Mouse (Mus musculus): ENCODE data around the gene Akr1c6. TPM values are rescaled to one million over a fixed set of nuclear protein-coding genes. Genes with fewer than 3 reads are reported as not detected.
"Not testable (repeated sequence)": the region's sequence is repeated elsewhere in the genome, so short reads cannot be mapped to it uniquely, and the experiment has no call there.

Gene Akr1c6
- polyA plus RNA-seq (2012; rRNA removed): not detected in 2 replicates

DNA sequence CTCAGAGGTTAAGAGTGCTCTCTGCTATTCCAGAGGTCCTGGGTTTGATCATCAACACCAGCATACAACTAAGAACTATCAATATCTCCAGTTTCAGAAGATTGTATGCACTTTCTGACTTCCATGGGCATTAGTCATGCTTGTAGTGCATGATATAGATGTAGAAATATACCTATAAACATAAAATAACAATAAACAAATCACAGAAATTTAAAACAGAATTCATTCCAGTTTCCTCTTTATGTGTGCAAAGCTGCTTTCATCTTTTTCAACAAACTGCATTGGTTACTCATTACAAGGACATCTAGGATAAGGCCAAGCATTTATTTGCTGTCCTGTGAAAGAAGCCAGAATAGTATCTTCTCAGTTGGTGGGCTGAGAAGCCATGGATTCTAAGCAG is at the start of gene Akr1c6:
Akr1c6 (plus strand) TSS at position 301 of the 400 bp plus-strand sequence.
- DNase-seq (ENCODE audit: low spot score): no peak

DNA sequence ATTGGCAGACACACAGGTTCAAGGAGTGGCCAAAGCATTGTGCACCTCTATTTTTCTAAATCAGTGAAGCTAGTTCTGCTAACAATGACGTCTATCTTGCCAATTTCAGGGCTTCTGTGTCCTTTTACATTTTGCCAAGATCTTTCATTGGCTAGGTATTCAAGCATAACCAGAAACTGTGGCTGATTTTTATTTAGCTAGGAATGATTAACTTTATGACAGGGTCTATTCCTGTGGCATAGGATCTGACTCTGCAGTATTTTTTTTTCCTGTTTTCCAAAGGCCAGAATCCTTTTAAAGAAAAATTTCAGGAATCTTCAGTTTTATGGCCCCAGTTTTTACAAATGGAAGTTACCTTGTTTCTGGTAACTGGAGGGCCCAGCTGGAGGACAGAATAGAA is 49.2 kb upstream of the Akr1c6 start:
- DNase-seq (ENCODE audit: low spot score): no peak

DNA sequence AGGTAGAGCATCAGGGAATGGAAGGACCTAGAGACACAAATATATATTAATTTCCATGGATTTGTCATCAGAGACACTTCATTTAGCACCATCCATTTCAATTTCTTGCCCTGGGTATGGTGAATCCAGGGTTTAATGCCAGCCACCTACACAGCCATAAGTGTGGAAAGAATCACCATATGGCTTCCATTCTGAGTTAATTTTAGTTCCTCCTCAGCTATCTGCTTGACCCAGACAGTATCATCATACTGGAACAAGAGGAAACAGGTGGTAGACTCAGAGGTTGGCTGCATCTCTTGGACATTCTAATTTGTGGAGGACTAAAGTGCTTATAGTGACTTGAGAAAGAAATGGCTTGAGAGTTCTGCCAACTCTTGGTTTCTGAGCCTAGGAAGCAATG is 48.6 kb upstream of the Akr1c6 start:
- DNase-seq (ENCODE audit: low spot score): no peak

DNA sequence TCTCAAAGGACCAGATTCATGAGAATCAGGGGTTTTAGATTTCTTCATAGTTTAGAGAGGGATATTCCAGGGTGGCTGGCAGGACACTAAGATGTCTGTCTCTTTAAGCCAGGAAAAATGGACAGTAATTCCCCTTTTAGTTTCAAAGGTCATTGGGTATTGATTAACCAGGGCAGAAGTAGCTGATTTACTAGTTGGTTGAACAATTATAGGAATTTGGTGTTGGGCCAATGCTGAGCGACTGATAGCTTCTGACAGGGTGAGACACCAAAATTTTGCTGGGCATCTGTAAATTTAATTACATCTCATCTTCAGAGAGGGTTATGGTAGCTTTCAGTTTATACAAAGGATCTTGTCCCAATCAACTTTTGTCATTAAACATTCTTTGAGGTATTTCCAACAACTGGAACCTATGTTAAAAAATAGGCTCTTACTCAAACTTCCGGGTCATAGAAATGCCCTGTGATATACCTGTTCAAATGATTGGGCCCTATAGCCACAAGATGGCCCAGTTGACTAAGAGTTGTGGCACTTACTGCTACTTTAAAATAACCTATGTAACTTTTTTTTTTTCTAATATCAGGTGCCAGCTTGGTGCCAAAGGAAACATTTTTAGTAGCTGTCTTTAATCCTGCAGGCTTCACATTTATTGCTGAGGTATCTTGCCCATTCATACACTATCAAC is 45.2 kb upstream of the Akr1c6 start:
- no peak for DNase-seq (ENCODE audit: low spot score)

DNA sequence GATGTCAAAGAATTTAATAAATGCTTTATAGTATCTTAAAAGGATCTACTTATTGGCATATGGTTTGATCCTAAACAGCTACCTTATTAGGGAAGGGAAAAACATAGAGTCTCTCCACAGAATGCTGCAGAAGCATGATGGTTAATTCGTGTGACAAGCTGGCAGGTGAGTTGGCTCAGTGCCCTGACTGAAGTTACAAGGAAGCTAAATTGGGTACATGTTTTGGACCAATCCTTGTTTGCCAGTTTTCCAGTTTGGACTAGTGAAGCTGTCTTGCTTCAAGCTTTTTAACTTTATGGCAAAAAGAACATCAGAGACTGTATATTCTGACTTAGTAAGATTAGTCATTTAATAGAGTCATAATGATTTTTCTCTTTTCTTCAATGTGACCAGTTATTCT is 33.7 kb upstream of the Akr1c6 start:
- not testable (repeated sequence) for DNase-seq (ENCODE audit: low spot score)

DNA sequence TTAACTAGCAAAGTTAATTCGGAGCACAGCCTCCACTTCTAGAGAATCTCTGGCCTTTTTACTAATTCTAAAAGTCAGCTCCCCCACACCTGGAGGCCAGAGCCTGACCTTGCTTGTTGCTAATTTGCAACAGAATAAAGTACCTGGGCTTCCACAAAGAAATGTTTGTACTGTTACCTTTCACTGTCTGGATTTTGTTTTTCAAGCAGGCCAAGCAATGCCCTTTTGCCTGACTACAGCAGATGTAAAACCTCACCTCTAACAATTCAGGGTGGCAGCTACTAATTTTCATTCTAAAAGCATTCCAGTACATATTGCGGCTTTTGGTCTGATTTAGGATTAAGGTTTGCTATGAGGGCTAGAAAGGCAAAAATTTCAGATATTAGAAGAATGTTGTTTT is 33.3 kb upstream of the Akr1c6 start:
- DNase-seq (ENCODE audit: low spot score): no peak

DNA sequence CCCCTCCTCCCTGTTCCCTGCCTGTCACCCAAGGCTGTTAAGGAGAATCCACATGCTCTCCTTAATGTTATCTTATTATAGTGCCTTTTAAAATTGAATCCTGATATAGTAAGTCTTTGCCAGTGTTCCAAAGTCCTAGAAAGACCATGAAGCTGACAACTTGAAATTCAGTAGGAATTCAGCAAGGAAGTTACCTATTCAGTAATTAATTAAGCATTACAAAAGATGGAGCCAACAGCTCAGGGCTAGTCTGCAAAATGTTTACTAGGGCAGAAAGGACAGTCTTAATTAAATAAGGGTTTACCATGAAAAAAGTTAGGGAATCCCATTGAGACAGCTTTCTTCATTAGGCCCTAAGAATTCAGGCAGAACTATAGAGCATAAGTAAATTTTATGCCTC is 31.9 kb upstream of the Akr1c6 start:
- DNase-seq (ENCODE audit: low spot score): no peak

DNA sequence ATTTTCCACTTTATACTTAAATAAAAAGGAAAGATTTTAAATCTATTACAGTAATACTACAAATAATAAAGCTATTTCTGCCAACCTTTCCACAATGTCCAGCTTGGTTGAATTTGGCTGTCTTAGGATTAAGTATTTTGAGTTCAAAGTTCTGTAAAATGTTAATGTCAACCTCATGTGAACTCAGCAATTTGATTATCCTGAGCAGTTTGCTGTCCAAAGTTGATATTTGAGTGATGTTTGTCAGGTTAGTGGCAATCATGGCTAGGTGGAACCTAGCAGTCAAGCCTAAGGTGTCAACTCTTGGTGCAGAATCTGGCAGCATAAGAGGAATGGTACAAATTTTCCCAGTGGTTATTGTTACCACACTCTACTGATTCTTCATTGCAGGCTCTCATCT is 29.4 kb upstream of the Akr1c6 start:
- DNase-seq (ENCODE audit: low spot score): no peak

DNA sequence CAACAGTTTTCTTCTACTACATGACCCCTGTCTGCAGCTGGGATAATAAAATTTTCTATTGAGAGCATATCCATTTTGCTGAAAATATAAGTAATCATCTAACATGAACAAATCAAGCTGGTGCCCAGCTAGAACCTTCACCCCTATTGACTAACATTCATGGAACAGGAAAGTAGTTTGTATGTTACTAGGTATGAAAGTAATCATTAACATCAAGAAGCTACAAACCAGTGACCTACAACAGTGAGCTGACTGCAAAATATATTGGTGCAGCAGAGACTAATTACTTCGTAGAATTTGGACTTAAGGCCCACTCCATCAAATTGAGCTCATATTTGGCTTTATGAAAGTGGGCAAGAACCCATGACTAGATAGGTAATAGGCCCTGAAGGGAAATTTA is 27.3 kb upstream of the Akr1c6 start:
- no peak for DNase-seq (ENCODE audit: low spot score)

DNA sequence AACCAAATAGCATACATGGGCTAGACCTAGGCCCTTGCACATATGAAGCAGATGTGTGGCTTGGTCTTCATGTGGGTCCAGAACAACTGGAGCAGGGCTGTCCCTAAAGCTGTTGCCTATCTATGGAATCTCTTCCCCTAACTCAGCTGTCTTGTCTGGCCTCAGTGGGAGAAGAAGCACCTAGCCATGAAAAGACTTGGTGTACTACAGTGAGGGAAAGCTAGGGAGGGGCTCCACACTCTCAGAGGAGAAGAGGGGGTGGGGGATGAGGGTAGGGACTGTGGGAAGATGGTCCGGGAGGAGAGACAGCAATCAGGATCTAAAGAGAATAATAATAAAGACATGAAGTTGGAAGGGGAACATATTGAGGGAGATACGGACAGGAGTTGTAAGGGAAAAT is 5.5 kb upstream of the Akr1c6 start:
- no peak for DNase-seq (ENCODE audit: low spot score)

DNA sequence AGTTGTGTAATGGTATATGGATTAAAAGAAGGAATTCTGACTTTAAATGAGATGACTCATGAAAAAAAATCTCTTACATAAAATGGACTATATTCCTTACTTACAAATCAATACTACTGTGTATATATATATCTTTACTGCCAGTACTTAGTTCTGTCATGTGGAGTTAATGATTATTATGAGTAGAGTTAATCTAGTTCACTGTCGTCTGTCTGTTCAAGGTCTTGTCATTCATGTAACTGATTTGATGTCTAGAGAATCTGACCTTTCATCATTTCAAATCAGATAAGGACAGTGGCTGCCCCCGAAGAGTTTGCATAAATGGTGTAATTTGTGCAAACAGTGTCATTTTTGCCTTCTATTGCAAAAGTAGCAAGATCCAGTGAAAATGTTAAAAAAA is 5.1 kb upstream of the Akr1c6 start:
- no peak for DNase-seq (ENCODE audit: low spot score)

DNA sequence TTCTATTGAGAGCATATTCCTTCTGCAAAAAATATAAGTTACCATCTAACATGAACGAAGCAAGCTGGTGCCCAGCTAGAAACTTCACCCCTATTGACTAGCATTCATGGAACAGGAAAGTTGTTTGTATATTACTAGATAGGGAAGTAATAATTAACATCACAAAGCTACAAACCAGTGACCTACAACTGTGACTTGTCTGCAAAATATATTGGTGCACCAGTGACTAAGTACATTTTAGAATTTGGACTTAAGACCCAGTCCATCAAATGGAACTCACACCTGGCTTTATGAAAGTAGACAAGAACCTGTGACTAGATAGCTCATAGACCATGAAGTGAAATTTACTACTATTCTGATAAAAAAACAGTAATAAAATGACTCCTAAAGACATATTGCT is 3.0 kb upstream of the Akr1c6 start:
- no peak for DNase-seq (ENCODE audit: low spot score)

DNA sequence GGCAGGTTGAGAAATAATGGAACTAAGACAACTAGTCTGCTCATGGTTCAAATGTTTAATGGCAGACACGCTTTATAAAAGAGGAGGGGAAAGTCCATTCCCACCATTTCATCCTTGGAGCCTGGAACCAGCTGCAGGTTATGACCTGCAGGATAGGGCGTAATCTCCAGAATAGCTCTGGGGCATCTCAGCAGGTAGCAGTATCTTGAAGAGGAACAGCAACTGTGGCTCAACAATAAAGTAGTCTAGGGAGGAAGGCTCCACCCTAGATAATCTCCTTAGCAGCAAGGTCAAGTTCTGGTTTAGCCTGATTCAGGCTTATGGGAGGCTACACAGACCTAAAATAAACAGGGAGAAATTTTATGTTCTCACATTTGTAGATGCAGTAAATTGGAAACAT is 31.5 kb downstream of the Akr1c6 start:
- no peak for DNase-seq (ENCODE audit: low spot score)

DNA sequence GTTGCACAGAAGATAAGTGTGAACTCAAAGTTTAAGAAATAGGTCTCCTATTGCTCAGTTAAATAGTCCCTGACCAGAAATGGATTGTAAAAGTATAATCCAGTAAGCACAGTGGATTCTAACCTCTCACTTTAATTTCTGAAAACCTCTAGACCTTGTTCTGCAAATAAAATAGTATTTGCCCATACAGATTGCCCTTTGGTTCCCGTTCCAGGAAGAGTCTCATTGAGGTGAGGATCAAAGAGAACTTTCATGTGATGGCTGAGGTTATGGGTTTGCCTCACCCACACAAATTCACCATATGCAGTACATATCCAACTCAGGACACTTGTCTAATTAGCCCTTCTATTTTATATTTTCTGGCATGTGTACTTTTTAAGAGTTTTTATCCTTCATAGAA is 33.8 kb downstream of the Akr1c6 start:
- DNase-seq (ENCODE audit: low spot score): no peak

Other genes with a start within 250 kb of the Akr1c6 start
- gene Akr1c13, start 243.2 kb upstream of the Akr1c6 start, polyA plus RNA-seq (2012; rRNA removed): 4.7 TPM in 2 replicates
- gene Akr1c19, start 205.6 kb upstream of the Akr1c6 start, polyA plus RNA-seq (2012; rRNA removed): 0.44 and 0.48 TPM in 2 replicates
- 0.28 and 0.55 TPM in 2 replicates for gene Akr1c12, start 154.9 kb upstream of the Akr1c6 start, polyA plus RNA-seq (2012; rRNA removed)
- not detected in 2 replicates for gene Akr1c20, start 89.0 kb downstream of the Akr1c6 start, polyA plus RNA-seq (2012; rRNA removed)
- not detected in 2 replicates for gene Akr1c21, start 139.8 kb downstream of the Akr1c6 start, polyA plus RNA-seq (2012; rRNA removed)
- gene Akr1e1, start 174.9 kb downstream of the Akr1c6 start, polyA plus RNA-seq (2012; rRNA removed): 29.6 and 34.0 TPM in 2 replicates

All from urinary bladder, adult 2 months (tissue).